Mouse (Mus musculus): ENCODE data around the gene Oaz1. TPM values are rescaled to one million over a fixed set of nuclear protein-coding genes. Genes with fewer than 3 reads are reported as not detected.

Gene Oaz1
- polyA plus RNA-seq, 1 experiment, result 823 TPM

DNA sequence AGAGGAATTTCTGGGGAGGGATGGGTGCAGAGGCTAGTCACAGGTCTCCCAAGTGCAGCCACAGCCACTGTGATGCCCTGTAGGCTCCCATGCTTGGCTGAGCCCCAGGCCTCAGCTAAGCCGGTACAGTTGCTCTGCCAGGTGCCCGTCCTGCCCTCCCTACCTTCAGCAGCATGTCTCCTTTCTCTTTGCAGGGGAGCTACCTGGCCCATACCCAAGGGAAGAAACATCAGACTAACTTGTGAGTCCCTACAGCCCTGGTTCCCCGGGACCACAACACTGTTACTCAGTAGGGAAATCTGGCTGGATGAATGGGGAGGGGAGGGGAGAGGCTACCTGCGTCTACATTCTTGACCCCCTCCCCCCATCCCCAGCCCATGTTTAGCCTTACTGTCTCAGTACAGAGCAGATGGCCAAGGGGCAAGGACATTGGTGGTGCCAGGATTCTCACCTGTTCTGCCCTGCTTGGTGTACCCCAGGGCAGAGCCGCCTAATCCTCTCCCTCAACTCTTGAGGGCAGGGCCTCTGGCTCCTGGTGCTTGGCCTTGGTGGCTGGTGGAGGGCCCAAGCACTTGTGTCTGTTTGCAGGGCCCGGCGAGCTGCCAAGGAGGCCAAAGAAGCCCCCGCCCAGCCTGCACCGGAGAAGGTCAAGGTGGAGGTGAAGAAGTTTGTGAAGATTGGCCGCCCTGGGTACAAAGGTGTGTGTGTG, 24.1 kb upstream of the Oaz1 start:
- Histone ChIP-seq H3K27ac (ENCODE audit: insufficient read depth, low read depth, low read length) (no peak overlapping the region), H3K4me1 (ENCODE audit: control insufficient read depth, insufficient read depth, low read length) (peaks cover 9% of the 10 kb centered on the region), H3K4me3 (ENCODE audit: insufficient read depth, low read length) (no peak overlapping the region)
- TF ChIP-seq CTCF (IDR thresholded peaks at IDR 0.05; ENCODE audit: low read depth, low read length) (no peak), POLR2A (IDR thresholded peaks at IDR 0.05; ENCODE audit: borderline replicate concordance, low read depth, low read length) (no peak)

DNA sequence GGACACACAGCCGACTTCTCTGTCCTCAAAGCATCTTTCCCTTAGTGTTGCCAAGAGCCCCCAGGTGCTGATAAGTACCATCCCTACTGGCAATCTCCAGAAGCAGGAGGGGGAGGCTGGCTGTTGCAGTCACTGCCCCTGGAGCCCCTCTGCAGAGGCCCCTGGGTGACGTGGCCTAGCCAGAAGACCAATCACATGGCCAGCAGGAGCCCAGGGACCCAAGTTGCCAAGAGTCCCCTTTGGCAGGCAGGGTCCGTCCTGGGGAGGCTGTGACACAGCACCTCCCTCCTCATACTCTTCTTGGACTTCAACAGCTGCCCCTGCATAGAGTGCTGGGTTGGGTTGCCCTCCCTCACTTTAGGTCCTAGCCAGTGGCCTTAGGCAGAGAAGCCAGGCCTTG, 23.5 kb upstream of the Oaz1 start:
- TF ChIP-seq POLR2A (IDR thresholded peaks at IDR 0.05; ENCODE audit: borderline replicate concordance, low read depth, low read length) (no peak), CTCF (IDR thresholded peaks at IDR 0.05; ENCODE audit: low read depth, low read length) (no peak)
- Histone ChIP-seq H3K27ac (ENCODE audit: insufficient read depth, low read depth, low read length) (no peak overlapping the region), H3K4me3 (ENCODE audit: insufficient read depth, low read length) (no peak overlapping the region), H3K4me1 (ENCODE audit: control insufficient read depth, insufficient read depth, low read length) (peaks cover 11% of the 10 kb centered on the region)

GRCm38 (mm10) chr10:80804340-80804739, 22.1 kb upstream of the Oaz1 start:
- TF ChIP-seq POLR2A (IDR thresholded peaks at IDR 0.05; ENCODE audit: borderline replicate concordance, low read depth, low read length), result no peak
- no peak for TF ChIP-seq CTCF (IDR thresholded peaks at IDR 0.05; ENCODE audit: low read depth, low read length)
- H3K4me1 ChIP-seq (ENCODE audit: control insufficient read depth, insufficient read depth, low read length), result peaks cover 11% of the 10 kb centered on the region

DNA sequence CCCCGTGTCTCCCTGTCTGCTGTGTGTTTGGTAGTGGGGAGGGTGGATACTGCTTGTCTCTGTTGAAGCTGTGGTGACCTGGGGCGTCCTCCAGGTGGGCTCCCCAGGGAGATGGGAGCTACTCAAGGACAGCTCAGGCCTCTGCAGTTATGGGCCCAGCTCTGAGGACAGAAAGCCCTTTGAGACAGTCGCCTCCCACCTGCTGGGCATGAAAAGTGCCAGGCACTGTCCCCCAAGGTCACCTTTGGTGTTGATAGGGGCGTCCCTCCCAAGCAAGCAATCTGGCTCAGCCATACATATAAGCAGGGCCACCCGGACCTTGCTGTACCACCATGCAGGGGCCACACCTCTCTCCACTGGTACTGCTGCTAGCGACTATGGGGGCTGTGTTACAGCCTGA, 21.5 kb upstream of the Oaz1 start, which contains the start of gene Amh:
Amh (plus strand) TSS at position 328 of the 400 bp plus-strand sequence.
- TF ChIP-seq CTCF (IDR thresholded peaks at IDR 0.05; ENCODE audit: low read depth, low read length) (no peak), POLR2A (IDR thresholded peaks at IDR 0.05; ENCODE audit: borderline replicate concordance, low read depth, low read length) (no peak)
- H3K27ac ChIP-seq (ENCODE audit: insufficient read depth, low read depth, low read length), result no peak within 1 kb of the TSS
- H3K4me3 ChIP-seq (ENCODE audit: insufficient read depth, low read length), result no peak within 1 kb of the TSS
- H3K4me1 ChIP-seq (ENCODE audit: control insufficient read depth, insufficient read depth, low read length), result peaks cover 10% of the 10 kb centered on the region

More at GRCm38 (mm10) chr10:80804340-80804739, 22.1 kb upstream of the Oaz1 start:
- Histone ChIP-seq H3K27ac (ENCODE audit: insufficient read depth, low read depth, low read length) (no peak overlapping the region), H3K4me3 (ENCODE audit: insufficient read depth, low read length) (no peak overlapping the region)

DNA sequence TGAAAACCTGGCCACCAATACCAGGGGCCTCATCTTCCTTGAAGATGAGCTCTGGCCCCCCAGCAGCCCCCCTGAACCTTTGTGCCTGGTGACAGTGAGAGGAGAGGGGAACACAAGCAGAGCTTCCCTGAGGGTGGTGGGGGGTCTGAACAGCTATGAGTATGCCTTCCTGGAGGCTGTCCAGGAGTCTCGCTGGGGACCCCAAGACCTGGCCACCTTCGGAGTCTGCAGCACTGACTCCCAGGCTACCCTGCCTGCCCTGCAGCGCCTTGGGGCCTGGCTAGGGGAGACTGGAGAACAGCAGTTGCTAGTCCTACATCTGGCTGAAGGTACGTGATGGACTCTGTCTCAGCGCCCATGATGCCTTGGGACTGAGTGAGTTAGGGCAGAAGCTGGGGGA, 21.1 kb upstream of the Oaz1 start:
- TF ChIP-seq CTCF (IDR thresholded peaks at IDR 0.05; ENCODE audit: low read depth, low read length), result no peak
- no peak for TF ChIP-seq POLR2A (IDR thresholded peaks at IDR 0.05; ENCODE audit: borderline replicate concordance, low read depth, low read length)
- Histone ChIP-seq H3K4me1 (ENCODE audit: control insufficient read depth, insufficient read depth, low read length) (peaks cover 8% of the 10 kb centered on the region), H3K4me3 (ENCODE audit: insufficient read depth, low read length) (no peak overlapping the region), H3K27ac (ENCODE audit: insufficient read depth, low read depth, low read length) (no peak overlapping the region)

- peak; percentile 58 for TF ChIP-seq CTCF (IDR thresholded peaks at IDR 0.05; ENCODE audit: low read depth, low read length)
- TF ChIP-seq POLR2A (IDR thresholded peaks at IDR 0.05; ENCODE audit: borderline replicate concordance, low read depth, low read length), result no peak
- Histone ChIP-seq H3K4me3 (ENCODE audit: insufficient read depth, low read length) (no peak overlapping the region), H3K4me1 (ENCODE audit: control insufficient read depth, insufficient read depth, low read length) (peaks cover 8% of the 10 kb centered on the region)
Measured at GRCm38 (mm10) chr10:80805925-80806324, 20.5 kb upstream of the Oaz1 start.

DNA sequence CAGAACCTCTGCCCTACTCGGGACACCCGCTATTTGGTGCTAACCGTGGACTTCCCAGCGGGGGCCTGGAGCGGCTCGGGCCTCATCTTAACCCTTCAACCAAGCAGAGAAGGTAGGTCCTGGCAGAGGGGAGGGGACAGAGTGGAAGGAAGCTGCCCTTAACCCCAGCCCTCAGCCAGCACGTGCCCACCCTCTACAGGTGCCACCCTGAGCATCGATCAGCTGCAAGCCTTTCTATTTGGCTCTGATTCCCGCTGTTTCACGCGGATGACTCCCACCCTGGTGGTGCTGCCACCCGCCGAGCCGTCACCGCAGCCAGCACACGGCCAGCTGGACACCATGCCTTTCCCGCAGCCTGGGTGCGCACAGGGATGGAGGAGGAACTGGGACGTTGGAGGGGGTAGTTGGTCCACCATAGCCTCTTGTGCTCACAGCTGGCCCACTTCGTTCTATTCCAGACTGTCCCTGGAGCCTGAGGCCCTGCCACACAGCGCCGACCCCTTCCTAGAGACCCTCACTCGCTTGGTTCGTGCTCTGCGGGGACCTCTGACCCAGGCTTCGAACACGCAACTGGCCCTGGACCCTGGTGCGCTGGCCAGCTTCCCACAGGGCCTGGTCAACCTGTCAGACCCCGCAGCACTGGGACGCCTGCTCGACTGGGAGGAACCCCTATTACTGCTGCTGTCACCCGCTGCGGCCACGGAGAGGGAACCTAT, 20.0 kb upstream of the Oaz1 start:
- peak overlapping the region; percentile 69 for H3K4me3 ChIP-seq (ENCODE audit: insufficient read depth, low read length)
- H3K4me1 ChIP-seq (ENCODE audit: control insufficient read depth, insufficient read depth, low read length), result peaks cover 4% of the 10 kb centered on the region; the same call in 1 of the 2 replicates
- TF ChIP-seq POLR2A (IDR thresholded peaks at IDR 0.05; ENCODE audit: borderline replicate concordance, low read depth, low read length), result no peak
- no peak for TF ChIP-seq CTCF (IDR thresholded peaks at IDR 0.05; ENCODE audit: low read depth, low read length)
- H3K27ac ChIP-seq (ENCODE audit: insufficient read depth, low read depth, low read length), result no peak overlapping the region

More at GRCm38 (mm10) chr10:80805925-80806324, 20.5 kb upstream of the Oaz1 start:
- no peak overlapping the region for H3K27ac ChIP-seq (ENCODE audit: insufficient read depth, low read depth, low read length)

DNA sequence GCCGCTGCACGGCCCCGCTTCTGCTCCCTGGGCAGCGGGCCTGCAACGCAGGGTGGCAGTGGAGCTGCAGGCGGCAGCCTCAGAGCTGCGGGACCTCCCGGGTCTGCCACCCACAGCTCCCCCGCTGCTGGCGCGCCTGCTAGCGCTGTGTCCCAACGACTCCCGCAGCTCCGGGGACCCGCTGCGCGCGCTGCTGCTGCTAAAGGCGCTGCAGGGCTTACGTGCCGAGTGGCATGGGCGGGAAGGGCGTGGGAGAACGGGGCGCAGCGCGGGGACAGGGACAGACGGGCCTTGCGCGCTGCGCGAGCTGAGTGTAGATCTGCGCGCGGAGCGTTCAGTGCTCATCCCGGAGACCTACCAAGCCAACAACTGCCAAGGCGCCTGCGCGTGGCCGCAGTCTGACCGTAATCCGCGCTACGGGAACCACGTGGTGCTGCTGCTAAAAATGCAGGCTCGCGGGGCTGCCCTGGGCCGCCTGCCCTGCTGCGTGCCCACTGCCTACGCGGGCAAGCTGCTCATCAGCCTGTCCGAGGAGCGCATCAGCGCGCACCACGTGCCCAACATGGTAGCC, 19.3 kb upstream of the Oaz1 start:
- Histone ChIP-seq H3K4me1 (ENCODE audit: control insufficient read depth, insufficient read depth, low read length) (peaks cover 2% of the 10 kb centered on the region; the same call in 1 of the 2 replicates), H3K27ac (ENCODE audit: insufficient read depth, low read depth, low read length) (peak overlapping the region; percentile 46; the same call in 1 of the 2 replicates)

GRCm38 (mm10) chr10:80808099-80808984, 18.1 kb upstream of the Oaz1 start:
- Histone ChIP-seq H3K4me1 (ENCODE audit: control insufficient read depth, insufficient read depth, low read length) (peaks cover 8% of the 10 kb centered on the region), H3K4me3 (ENCODE audit: insufficient read depth, low read length) (no peak overlapping the region), H3K27ac (ENCODE audit: insufficient read depth, low read depth, low read length) (no peak overlapping the region)
- TF ChIP-seq CTCF (IDR thresholded peaks at IDR 0.05; ENCODE audit: low read depth, low read length) (no peak), POLR2A (IDR thresholded peaks at IDR 0.05; ENCODE audit: borderline replicate concordance, low read depth, low read length) (no peak)

More for the DNA sequence above, 19.3 kb upstream of the Oaz1 start:
- H3K4me3 ChIP-seq (ENCODE audit: insufficient read depth, low read length), result peak overlapping the region; percentile 69
- no peak for TF ChIP-seq POLR2A (IDR thresholded peaks at IDR 0.05; ENCODE audit: borderline replicate concordance, low read depth, low read length)
- no peak for TF ChIP-seq CTCF (IDR thresholded peaks at IDR 0.05; ENCODE audit: low read depth, low read length)
